Mouse (Mus musculus) intestine, embryonic 16.5 days (tissue): ENCODE results near the gene Rgma. TPM values are rescaled to one million over a fixed set of nuclear protein-coding genes. Genes with fewer than 3 reads are reported as not detected.

Experiments used
- ATAC-seq: fragments of 200-750 bp; cut with Nextera tagmentation; 2 replicates; pipeline ENCODE4 v1.8.0; 2017; ENCODE audit warnings: moderate TSS enrichment, moderate library complexity
- H3K27ac ChIP-seq: fragments of 300-500 bp; sonication (generic); 2 replicates; pipeline ENCODE4 v1.5.1; 2014; ENCODE audit warnings: mild to moderate bottlenecking, low read length
- H3K27me3 ChIP-seq: fragments of 300-500 bp; sonication (generic); replicated peaks from 2 replicates; pipeline ENCODE4 v1.6.1; 2014; ENCODE audit warnings: low read length, control low read depth, mixed read lengths; ENCODE audit not compliant: control insufficient read depth, insufficient read depth
- H3K36me3 ChIP-seq: fragments of 300-500 bp; sonication (generic); 2 replicates; pipeline ENCODE4 v1.6.1; 2014; ENCODE audit warnings: low read length, control low read depth; ENCODE audit not compliant: control insufficient read depth, insufficient read depth
- H3K4me1 ChIP-seq: fragments of 300-500 bp; sonication (generic); 2 replicates; pipeline ENCODE4 v1.6.1; 2014; ENCODE audit warnings: low read length, control low read depth, mixed read lengths; ENCODE audit not compliant: control insufficient read depth, insufficient read depth
- H3K4me2 ChIP-seq: fragments of 300-500 bp; sonication (generic); 2 replicates; pipeline ENCODE4 v1.6.1; 2014; ENCODE audit warnings: low read depth, low read length, control low read depth
- H3K4me3 ChIP-seq: fragments of 300-500 bp; sonication (generic); 2 replicates; pipeline ENCODE4 v1.5.1; 2014; ENCODE audit warnings: mild to moderate bottlenecking, low read length
- H3K9ac ChIP-seq: fragments of 300-500 bp; sonication (generic); 2 replicates; pipeline ENCODE4 v1.6.1; 2014; ENCODE audit warnings: low read depth, low read length
- H3K9me3 ChIP-seq: fragments of 300-500 bp; sonication (generic); 2 replicates; pipeline ENCODE4 v1.6.1; 2016; ENCODE audit warnings: low read length, control low read depth; ENCODE audit not compliant: control insufficient read depth
- WGBS: fragments of 180-500 bp; shearing (Covaris S2); extraction: QIAGEN DNeasy Blood & Tissue Kit; methylation state at CpG from one replicate; pipeline ENCODE4 v1.1.7; 2014; 5-methylcytosine and 5-hydroxymethylcytosine counted together
- polyA plus RNA-seq: library from polyadenylated mRNA; unstranded; fragments of >200 nt; fragmentation: Nextera tagmentation; extraction: Ambion mirVana; gene quantifications from 2 replicates; pipeline ENCODE4 v1.2.1, GENCODE M21; 2015

The Rgma gene
- polyA plus RNA-seq, 1 experiment from 2014 or later = 5.3 TPM

- peak; percentile 11; the same call in 1 of the 2 replicates for ATAC-seq
- Histone ChIP-seq H3K4me2 (no peak overlapping the region), H3K9me3 (no peaks in the 10 kb centered on the region), H3K27ac (peak overlapping the region; percentile 52; the same call in 1 of the 2 replicates), H3K4me3 (no peak overlapping the region), H3K9ac (no peak overlapping the region), H3K27me3 (no peaks in the 10 kb centered on the region), H3K36me3 (no peaks in the 10 kb centered on the region), H3K4me1 (peaks cover 17% of the 10 kb centered on the region; the same call in 1 of the 2 replicates)
- 45% methylated on average over 7 of the region's 7 CpGs for WGBS
Observed at GRCm38 (mm10) chr7:73334883-73335282, 40.4 kb upstream of the Rgma start.

GRCm38 (mm10) chr7:73336380-73336779, 38.9 kb upstream of the Rgma start:
- WGBS = 37% methylated on average over 7 of the region's 7 CpGs
- peak overlapping the region; percentile 21; the same call in 1 of the 2 replicates for H3K27ac ChIP-seq
- ATAC-seq = no peak

GRCm38 (mm10) chr7:73338353-73338752, 37.0 kb upstream of the Rgma start:
- Histone ChIP-seq H3K9me3 (no peaks in the 10 kb centered on the region), H3K4me2 (no peak overlapping the region), H3K27ac (no peak overlapping the region), H3K4me1 (0 out of 2 replicates have a peak, but pooled peaks cover 10% of the 10 kb centered on the region), H3K36me3 (no peaks in the 10 kb centered on the region), H3K9ac (no peak overlapping the region), H3K27me3 (no peaks in the 10 kb centered on the region), H3K4me3 (no peak overlapping the region)
- no peak for ATAC-seq
- 90% methylated on average over 5 of the region's 5 CpGs for WGBS

More at GRCm38 (mm10) chr7:73336380-73336779, 38.9 kb upstream of the Rgma start:
- Histone ChIP-seq H3K9ac (no peak overlapping the region), H3K4me2 (no peak overlapping the region), H3K9me3 (no peaks in the 10 kb centered on the region), H3K4me1 (peaks cover 14% of the 10 kb centered on the region; the same call in 1 of the 2 replicates), H3K4me3 (no peak overlapping the region), H3K27me3 (no peaks in the 10 kb centered on the region), H3K36me3 (no peaks in the 10 kb centered on the region)

GRCm38 (mm10) chr7:73343852-73344251, 31.5 kb upstream of the Rgma start:
- H3K27ac ChIP-seq = no peak overlapping the region

GRCm38 (mm10) chr7:73348585-73349124, 26.7 kb upstream of the Rgma start:
- H3K27ac ChIP-seq = no peak overlapping the region
- H3K4me1 ChIP-seq = no peaks in the 10 kb centered on the region
- no peaks in the 10 kb centered on the region for H3K9me3 ChIP-seq
- H3K36me3 ChIP-seq = no peaks in the 10 kb centered on the region
- H3K4me2 ChIP-seq = no peak overlapping the region
- no peaks in the 10 kb centered on the region for H3K27me3 ChIP-seq
- no peak overlapping the region for H3K9ac ChIP-seq
- no peak; the same call in 1 of the 2 replicates for ATAC-seq
- H3K4me3 ChIP-seq = no peak overlapping the region
- WGBS = 35% methylated on average over 10 of the region's 10 CpGs

More at GRCm38 (mm10) chr7:73343852-73344251, 31.5 kb upstream of the Rgma start:
- Histone ChIP-seq H3K36me3 (no peaks in the 10 kb centered on the region), H3K4me1 (no peaks in the 10 kb centered on the region), H3K9ac (no peak overlapping the region), H3K9me3 (no peaks in the 10 kb centered on the region), H3K27me3 (no peaks in the 10 kb centered on the region), H3K4me3 (no peak overlapping the region), H3K4me2 (no peak overlapping the region)
- WGBS = 47% methylated on average over 3 of the region's 3 CpGs
- ATAC-seq = no peak

GRCm38 (mm10) chr7:73349158-73349557, 26.2 kb upstream of the Rgma start:
- H3K4me1 ChIP-seq = no peaks in the 10 kb centered on the region
- 76% methylated on average over 8 of the region's 8 CpGs for WGBS
- no peak overlapping the region for H3K27ac ChIP-seq
- no peak for ATAC-seq
- no peaks in the 10 kb centered on the region for H3K9me3 ChIP-seq
- H3K4me2 ChIP-seq = no peak overlapping the region
- no peaks in the 10 kb centered on the region for H3K36me3 ChIP-seq
- H3K4me3 ChIP-seq = no peak overlapping the region
- H3K9ac ChIP-seq = no peak overlapping the region
- H3K27me3 ChIP-seq = no peaks in the 10 kb centered on the region

- H3K4me1 ChIP-seq = no peaks in the 10 kb centered on the region
Observed at GRCm38 (mm10) chr7:73355229-73355628, 20.1 kb upstream of the Rgma start.

GRCm38 (mm10) chr7:73356901-73357300, 18.4 kb upstream of the Rgma start:
- no peaks in the 10 kb centered on the region for H3K9me3 ChIP-seq
- no peak overlapping the region for H3K4me2 ChIP-seq
- H3K4me1 ChIP-seq = no peaks in the 10 kb centered on the region
- no peak overlapping the region for H3K4me3 ChIP-seq
- no peaks in the 10 kb centered on the region for H3K36me3 ChIP-seq
- no peak overlapping the region for H3K9ac ChIP-seq
- WGBS = 85% methylated on average over 5 of the region's 5 CpGs
- no peak overlapping the region for H3K27ac ChIP-seq
- no peaks in the 10 kb centered on the region for H3K27me3 ChIP-seq
- ATAC-seq = no peak

More at GRCm38 (mm10) chr7:73355229-73355628, 20.1 kb upstream of the Rgma start:
- Histone ChIP-seq H3K27ac (no peak overlapping the region), H3K27me3 (no peaks in the 10 kb centered on the region), H3K9me3 (no peaks in the 10 kb centered on the region), H3K9ac (no peak overlapping the region), H3K4me3 (no peak overlapping the region), H3K4me2 (no peak overlapping the region), H3K36me3 (no peaks in the 10 kb centered on the region)
- no peak for ATAC-seq
- 58% methylated on average over 9 of the region's 9 CpGs for WGBS

- no peaks in the 10 kb centered on the region for H3K4me1 ChIP-seq
- no peak overlapping the region for H3K4me2 ChIP-seq
- no peaks in the 10 kb centered on the region for H3K9me3 ChIP-seq
- no peak overlapping the region for H3K4me3 ChIP-seq
- H3K36me3 ChIP-seq = no peaks in the 10 kb centered on the region
- H3K27ac ChIP-seq = no peak overlapping the region
- ATAC-seq = no peak
- no peak overlapping the region for H3K9ac ChIP-seq
- WGBS = 95% methylated on average over 2 of the region's 2 CpGs
- no peaks in the 10 kb centered on the region for H3K27me3 ChIP-seq
Observed at GRCm38 (mm10) chr7:73357626-73358025, 17.7 kb upstream of the Rgma start.

GRCm38 (mm10) chr7:73365511-73365910, 9.8 kb upstream of the Rgma start:
- Histone ChIP-seq H3K27ac (no peak overlapping the region), H3K4me3 (no peak overlapping the region), H3K9me3 (no peaks in the 10 kb centered on the region), H3K4me2 (no peak overlapping the region), H3K9ac (no peak overlapping the region), H3K36me3 (no peaks in the 10 kb centered on the region), H3K27me3 (no peaks in the 10 kb centered on the region), H3K4me1 (no peaks in the 10 kb centered on the region)
- 79% methylated on average over 4 of the region's 4 CpGs for WGBS
- no peak for ATAC-seq
